Mouse (Mus musculus) layer of hippocampus, postnatal 36 days (tissue): Measurements from ENCODE around the gene Olfr1480. TPM values are rescaled to one million over a fixed set of nuclear protein-coding genes. Genes with fewer than 3 reads are reported as not detected.

Experiments used
- DNase-seq, 2 experiments: peaks; one replicate each; pipeline ENCODE4 v3.0.0; 2022
- total RNA-seq, 2 experiments: library from RNA; stranded (reverse); gene quantifications; 2 replicates each; pipeline ENCODE4 v1.2.3; 2021

Olfr1480 gene
- total RNA-seq = not detected

GRCm38 (mm10) chr19:13527613-13528012 lies at the start of gene Olfr1480:
Gene Olfr1480, plus strand, starts transcription at chr19:13527913.
- DNase-seq = no peak

- no peak for DNase-seq
These were observed 47.6 kb upstream of the Olfr1480 start, which contains the start of gene Olfr1475 for GRCm38 (mm10) chr19:13480096-13480495. Gene Olfr1475, minus strand, starts transcription at chr19:13480196.

- DNase-seq = no peak
These were observed 27.5 kb upstream of the Olfr1480 start, which contains the start of gene Olfr1477 for GRCm38 (mm10) chr19:13500246-13500645. Gene Olfr1477, plus strand, starts transcription at chr19:13500546.

Other genes starting within 250 kb of the Olfr1480 start
- not detected for gene Olfr1465, start 212.4 kb upstream of the Olfr1480 start, total RNA-seq
- gene Olfr1466, start 189.1 kb upstream of the Olfr1480 start, total RNA-seq = not detected
- not detected for gene Olfr1467, start 165.7 kb upstream of the Olfr1480 start, total RNA-seq
- gene Olfr1469, start 120.1 kb upstream of the Olfr1480 start, total RNA-seq = not detected
- gene Olfr1471, start 84.5 kb upstream of the Olfr1480 start, total RNA-seq = not detected
- gene Olfr1472, start 71.8 kb upstream of the Olfr1480 start, total RNA-seq = not detected
- gene Olfr1474, start 58.3 kb upstream of the Olfr1480 start, total RNA-seq = not detected
- not detected for gene Olfr1475, start 47.7 kb upstream of the Olfr1480 start, total RNA-seq
- not detected for gene Olfr1477, start 27.4 kb upstream of the Olfr1480 start, total RNA-seq
- not detected for gene Olfr1484, start 55.6 kb downstream of the Olfr1480 start, total RNA-seq
- not detected for gene Olfr1487, start 89.5 kb downstream of the Olfr1480 start, total RNA-seq
- gene Olfr1489, start 103.7 kb downstream of the Olfr1480 start, total RNA-seq = not detected
- not detected for gene Olfr1490, start 123.2 kb downstream of the Olfr1480 start, total RNA-seq
- not detected for gene Olfr1491, start 169.4 kb downstream of the Olfr1480 start, total RNA-seq
- gene Olfr1493-ps1, start 195.4 kb downstream of the Olfr1480 start, total RNA-seq = not detected
- gene Olfr1494, start 211.8 kb downstream of the Olfr1480 start, total RNA-seq = not detected
- not detected for gene Olfr1495, start 236.7 kb downstream of the Olfr1480 start, total RNA-seq
- gene Olfr1496, start 250.0 kb downstream of the Olfr1480 start, total RNA-seq = not detected